Mouse (Mus musculus) thymus, adult 2 months (tissue): ENCODE results near the gene Enpp3. TPM values are rescaled to one million over a fixed set of nuclear protein-coding genes. Genes with fewer than 3 reads are reported as not detected.

ENCODE experiments used
- DNase-seq: peaks from one replicate; pipeline ENCODE4 v3.0.0; 2021
- H3K27ac ChIP-seq: fragments of 200-500 bp; 2 replicates; pipeline ENCODE4 v1.5.1; 2012; ENCODE audit warnings: low read length, control low read depth; ENCODE audit not compliant: control insufficient read depth, insufficient read depth
- H3K27me3 ChIP-seq: fragments of 200-500 bp; 2 replicates; pipeline ENCODE4 v1.6.1; 2012; ENCODE audit warnings: mild to moderate bottlenecking, low read length, moderate library complexity, mixed read lengths; ENCODE audit not compliant: control insufficient read depth, insufficient read depth
- H3K36me3 ChIP-seq: fragments of 200-500 bp; 2 replicates; pipeline ENCODE4 v1.6.1; 2012; ENCODE audit warnings: mild to moderate bottlenecking, low read length, moderate library complexity; ENCODE audit not compliant: control insufficient read depth, insufficient read depth
- H3K4me1 ChIP-seq: fragments of 200-500 bp; replicated peaks from 2 replicates; pipeline ENCODE4 v1.6.1; 2012; ENCODE audit warnings: low read length; ENCODE audit not compliant: control insufficient read depth, insufficient read depth
- H3K4me3 ChIP-seq: fragments of 200-500 bp; 2 replicates; pipeline ENCODE4 v1.5.1; 2012; ENCODE audit warnings: mild to moderate bottlenecking, low read length, control low read depth, moderate library complexity; ENCODE audit not compliant: control insufficient read depth, insufficient read depth
- CTCF ChIP-seq: fragments of 200-500 bp; IDR thresholded peaks from 2 replicates; pipeline ENCODE4 v1.5.1; 2012; ENCODE audit warnings: mild to moderate bottlenecking, control low read depth, low read length, moderate library complexity, borderline replicate concordance; ENCODE audit not compliant: control insufficient read depth, poor library complexity, insufficient read depth; ENCODE audit errors: extremely low read depth
- POLR2A ChIP-seq: fragments of 200-500 bp; IDR thresholded peaks from 2 replicates; pipeline ENCODE4 v1.6.1; 2012; ENCODE audit warnings: mild to moderate bottlenecking, low read length, control low read depth, moderate library complexity; ENCODE audit not compliant: control insufficient read depth, poor library complexity, insufficient read depth; ENCODE audit errors: extremely low read depth
- WGBS: fragments of 180-500 bp; shearing (Covaris S2); methylation state at CpG from one replicate; pipeline ENCODE4 v1.1.7; 2018; 5-methylcytosine and 5-hydroxymethylcytosine counted together
- polyA plus RNA-seq: library from polyadenylated mRNA; depleted of rRNA; stranded (reverse); fragments of >200 nt; gene quantifications from 2 replicates; pipeline ENCODE4 v1.2.3, GENCODE M21; 2012

The Enpp3 gene
- polyA plus RNA-seq, 1 experiment: 0.53 TPM

- Histone ChIP-seq H3K36me3 (no peaks in the 10 kb centered on the region), H3K4me1 (peaks cover 7% of the 10 kb centered on the region), H3K27me3 (no peaks in the 10 kb centered on the region), H3K27ac (peak overlapping the region; percentile 76; the same call in 1 of the 2 replicates), H3K4me3 (peak overlapping the region; percentile 29; the same call in 1 of the 2 replicates)
- WGBS: 9% methylated on average over 16 of the region's 16 CpGs
- no peak for TF ChIP-seq CTCF
- TF ChIP-seq POLR2A: no peak
- peak; percentile 12 for DNase-seq
Observed at GRCm38 (mm10) chr10:24823697-24824535, 18.7 kb downstream of the Enpp3 start.

GRCm38 (mm10) chr10:24823265-24823664 lies 19.4 kb downstream of the Enpp3 start:
- Histone ChIP-seq H3K27ac (peak overlapping the region; percentile 39; the same call in 1 of the 2 replicates), H3K4me3 (no peak overlapping the region)
- WGBS: 23% methylated on average over 1 of the region's 1 CpGs

GRCm38 (mm10) chr10:24822842-24823241 lies 19.8 kb downstream of the Enpp3 start:
- TF ChIP-seq POLR2A: no peak
- no peak for TF ChIP-seq CTCF
- Histone ChIP-seq H3K27me3 (no peaks in the 10 kb centered on the region), H3K27ac (no peak overlapping the region), H3K36me3 (no peaks in the 10 kb centered on the region), H3K4me1 (peaks cover 7% of the 10 kb centered on the region), H3K4me3 (no peak overlapping the region)
- 95% methylated on average over 1 of the region's 1 CpGs for WGBS
- DNase-seq: no peak

More at GRCm38 (mm10) chr10:24823265-24823664, 19.4 kb downstream of the Enpp3 start:
- H3K27me3 ChIP-seq: no peaks in the 10 kb centered on the region
- H3K4me1 ChIP-seq: peaks cover 7% of the 10 kb centered on the region
- no peaks in the 10 kb centered on the region for H3K36me3 ChIP-seq
- no peak for DNase-seq
- TF ChIP-seq CTCF: no peak
- no peak for TF ChIP-seq POLR2A

- H3K36me3 ChIP-seq: no peaks in the 10 kb centered on the region
- DNase-seq: no peak
- no peaks in the 10 kb centered on the region for H3K27me3 ChIP-seq
- H3K4me3 ChIP-seq: no peak overlapping the region
- WGBS: 93% methylated on average over 4 of the region's 4 CpGs
- H3K27ac ChIP-seq: no peak overlapping the region
- TF ChIP-seq POLR2A (no peak), CTCF (no peak)
- peaks cover 7% of the 10 kb centered on the region for H3K4me1 ChIP-seq
Observed at GRCm38 (mm10) chr10:24821990-24822676, 20.5 kb downstream of the Enpp3 start.

- H3K4me1 ChIP-seq: peaks cover 7% of the 10 kb centered on the region
- no peaks in the 10 kb centered on the region for H3K36me3 ChIP-seq
- H3K4me3 ChIP-seq: no peak overlapping the region
- no peak for DNase-seq
- 91% methylated on average over 3 of the region's 3 CpGs for WGBS
- TF ChIP-seq POLR2A: no peak
- TF ChIP-seq CTCF: no peak
- no peak overlapping the region for H3K27ac ChIP-seq
- no peaks in the 10 kb centered on the region for H3K27me3 ChIP-seq
Observed at GRCm38 (mm10) chr10:24819526-24819925, 23.1 kb downstream of the Enpp3 start.

- Histone ChIP-seq H3K4me1 (no peaks in the 10 kb centered on the region), H3K27me3 (no peaks in the 10 kb centered on the region), H3K36me3 (no peaks in the 10 kb centered on the region), H3K4me3 (no peak overlapping the region), H3K27ac (no peak overlapping the region)
- no peak for DNase-seq
- WGBS: 53% methylated on average over 10 of the region's 10 CpGs
- TF ChIP-seq CTCF: no peak
- no peak for TF ChIP-seq POLR2A
Observed at GRCm38 (mm10) chr10:24810639-24811038, 32.0 kb downstream of the Enpp3 start.
